ENCODE assay signal across 18 mouse cellular contexts in genomic region chr1:75582625-75582956, GRCm38 (mm10). TPM values are rescaled to one million over a fixed set of nuclear protein-coding genes. Genes with fewer than 3 reads are reported as not detected.
DNase-seq lines count a peak whose midpoint lies in the region; ATAC-seq and TF ChIP-seq lines count a peak whose summit lies in the region.
"Had no signal": no experiment of that assay in that cellular context is flagged by ENCODE, and none has a peak within 500 bp of the region (broad histone marks: within the 10 kb centered on the region; RNA-seq: fewer than 3 reads in every experiment).

No protein-coding gene starts in this region.

- H3K27me3 ChIP-seq in embryonic facial prominence, embryonic 12.5 days, result no peaks in the 10 kb centered on the region
- no peaks in the 10 kb centered on the region for H3K27me3 ChIP-seq in forebrain, embryonic 15.5 days
- no peaks in the 10 kb centered on the region for H3K27me3 ChIP-seq in hindbrain, embryonic 15.5 days
- H3K27me3 ChIP-seq in midbrain, embryonic 14.5 days (ENCODE audit: control insufficient read depth, insufficient read depth, low read length), result no peaks in the 10 kb centered on the region
- H3K27me3 ChIP-seq in heart, adult 2 months (ENCODE audit: control insufficient read depth, insufficient read depth, low read length), result no peaks in the 10 kb centered on the region
- no peaks in the 10 kb centered on the region for H3K27me3 ChIP-seq in kidney, adult 2 months (replicated peaks; ENCODE audit: control insufficient read depth, insufficient read depth, low read length)
- H3K27me3 ChIP-seq: embryonic facial prominence, embryonic 15.5 days; liver, embryonic 15.5 days had no signal

- H3K36me3 ChIP-seq in embryonic facial prominence, embryonic 12.5 days, result no peaks in the 10 kb centered on the region
- H3K36me3 ChIP-seq in forebrain, embryonic 15.5 days, result no peaks in the 10 kb centered on the region
- H3K36me3 ChIP-seq in hindbrain, embryonic 15.5 days, result no peaks in the 10 kb centered on the region
- H3K36me3 ChIP-seq in midbrain, embryonic 14.5 days (ENCODE audit: control insufficient read depth, insufficient read depth, low read length), result no peaks in the 10 kb centered on the region
- no peaks in the 10 kb centered on the region for H3K36me3 ChIP-seq in heart, adult 2 months (ENCODE audit: control insufficient read depth, insufficient read depth, low read length)
- no peaks in the 10 kb centered on the region for H3K36me3 ChIP-seq in kidney, adult 2 months (ENCODE audit: control insufficient read depth, insufficient read depth, low read length)
- H3K36me3 ChIP-seq: embryonic facial prominence, embryonic 15.5 days; G1E; liver, embryonic 15.5 days had no signal

- H3K4me3 ChIP-seq in embryonic facial prominence, embryonic 12.5 days, result no peak overlapping the region
- no peak overlapping the region for H3K4me3 ChIP-seq in forebrain, embryonic 15.5 days
- H3K4me3 ChIP-seq in hindbrain, embryonic 15.5 days, result no peak overlapping the region
- H3K4me3 ChIP-seq in midbrain, embryonic 14.5 days (replicated peaks; ENCODE audit: low read depth, low read length), result no peak overlapping the region
- H3K4me3 ChIP-seq in heart, adult 2 months, result no peak overlapping the region
- H3K4me3 ChIP-seq in kidney, adult 2 months (ENCODE audit: insufficient read depth, low read depth, low read length), result no peak overlapping the region
- H3K4me3 ChIP-seq: embryonic facial prominence, embryonic 15.5 days; gastrocnemius, adult 2 months; liver, embryonic 15.5 days; myocyte had no signal

- H3K4me2 ChIP-seq in embryonic facial prominence, embryonic 12.5 days (replicated peaks), result no peak overlapping the region
- H3K4me2 ChIP-seq in forebrain, embryonic 15.5 days (replicated peaks), result no peak overlapping the region
- no peak overlapping the region for H3K4me2 ChIP-seq in hindbrain, embryonic 15.5 days
- no peak overlapping the region for H3K4me2 ChIP-seq in midbrain, embryonic 14.5 days (ENCODE audit: low read length)
- H3K4me2 ChIP-seq: embryonic facial prominence, embryonic 15.5 days; liver, embryonic 15.5 days had no signal

- 78% methylated on average over 5 of the region's 5 CpGs for WGBS in embryonic facial prominence, embryonic 12.5 days
- WGBS in forebrain, embryonic 15.5 days, result 40% methylated on average over 5 of the region's 5 CpGs
- WGBS in hindbrain, embryonic 15.5 days, result 61% methylated on average over 5 of the region's 5 CpGs
- 46% methylated on average over 5 of the region's 5 CpGs for WGBS in midbrain, embryonic 14.5 days
- 85% methylated on average over 5 of the region's 5 CpGs for WGBS in heart, adult 2 months
- WGBS in kidney, adult 2 months, result 72% methylated on average over 5 of the region's 5 CpGs

- TF ChIP-seq POLR2A in heart, adult 2 months (IDR thresholded peaks at IDR 0.05; ENCODE audit: insufficient read depth, low read depth, low read length), result no peak
- no peak for TF ChIP-seq POLR2A in kidney, adult 2 months (IDR thresholded peaks at IDR 0.05; ENCODE audit: low read depth, low read length)

- intact Hi-C loops in heart, adult 2 months (cut with DNase I), result no loop called here

- no peak overlapping the region for H3K9ac ChIP-seq in embryonic facial prominence, embryonic 12.5 days
- H3K9ac ChIP-seq in forebrain, embryonic 15.5 days (replicated peaks), result no peak overlapping the region
- no peak overlapping the region for H3K9ac ChIP-seq in hindbrain, embryonic 15.5 days
- H3K9ac ChIP-seq in midbrain, embryonic 14.5 days (replicated peaks; ENCODE audit: low read length), result no peak overlapping the region
- no peak overlapping the region for H3K9ac ChIP-seq in heart, adult 2 months (ENCODE audit: low read depth, low read length)
- H3K9ac ChIP-seq: embryonic facial prominence, embryonic 15.5 days; liver, embryonic 15.5 days had no signal

- H3K27ac ChIP-seq in embryonic facial prominence, embryonic 12.5 days, result 0 out of 2 replicates have a peak overlapping the region, but pooled peaks have one; percentile 47
- peak overlapping the region; percentile 78 for H3K27ac ChIP-seq in forebrain, embryonic 15.5 days (replicated peaks)
- peak overlapping the region; percentile 82 for H3K27ac ChIP-seq in hindbrain, embryonic 15.5 days (replicated peaks)
- peak overlapping the region; percentile 82 for H3K27ac ChIP-seq in midbrain, embryonic 14.5 days (replicated peaks; ENCODE audit: low read depth, low read length)
- no peak overlapping the region for H3K27ac ChIP-seq in heart, adult 2 months
- no peak overlapping the region for H3K27ac ChIP-seq in kidney, adult 2 months (ENCODE audit: insufficient read depth, low read depth, low read length)
- H3K27ac ChIP-seq: embryonic facial prominence, embryonic 15.5 days; gastrocnemius, adult 2 months; liver, embryonic 15.5 days had no signal

- no peak for ATAC-seq in embryonic facial prominence, embryonic 12.5 days (ENCODE audit: insufficient number of reproducible peaks, insufficient read depth, low FRiP score, low TSS enrichment)
- no peak for ATAC-seq in forebrain, embryonic 15.5 days (replicated peaks)
- ATAC-seq in hindbrain, embryonic 15.5 days (ENCODE audit: low FRiP score, low read depth), result no peak
- ATAC-seq in midbrain, embryonic 14.5 days (ENCODE audit: low FRiP score, low TSS enrichment), result peak; percentile 37; the same call in 1 of the 2 replicates
- ATAC-seq: CD4-positive, CD25-positive, alpha-beta regulatory T cell, adult 4 months; lung, postnatal 0 days had no signal

- TF ChIP-seq CTCF in heart, adult 2 months (IDR thresholded peaks at IDR 0.05), result no peak
- no peak for TF ChIP-seq CTCF in kidney, adult 2 months (conservative IDR thresholded peaks at IDR 0.05; ENCODE audit: insufficient read depth, insufficient read length, low read depth, low read length)

- TF ChIP-seq EP300 in heart, adult 2 months (IDR thresholded peaks at IDR 0.05; ENCODE audit: insufficient read depth, low read depth, low read length), result no peak

- peaks cover 11% of the 10 kb centered on the region; the same call in 1 of the 2 replicates for H3K4me1 ChIP-seq in embryonic facial prominence, embryonic 12.5 days
- peaks cover 11% of the 10 kb centered on the region; the same call in 1 of the 2 replicates for H3K4me1 ChIP-seq in forebrain, embryonic 15.5 days
- H3K4me1 ChIP-seq in hindbrain, embryonic 15.5 days (replicated peaks), result peaks cover 13% of the 10 kb centered on the region
- peaks cover 12% of the 10 kb centered on the region for H3K4me1 ChIP-seq in midbrain, embryonic 14.5 days (ENCODE audit: control insufficient read depth, insufficient read depth, low read length)
- peaks cover under 1% of the 10 kb centered on the region; the same call in 1 of the 2 replicates for H3K4me1 ChIP-seq in heart, adult 2 months (ENCODE audit: control insufficient read depth, insufficient read depth, low read length)
- no peaks in the 10 kb centered on the region for H3K4me1 ChIP-seq in kidney, adult 2 months (ENCODE audit: control insufficient read depth, insufficient read depth, low read length)
- H3K4me1 ChIP-seq: liver, embryonic 15.5 days had no signal

- H3K9me3 ChIP-seq in embryonic facial prominence, embryonic 12.5 days, result no peaks in the 10 kb centered on the region
- H3K9me3 ChIP-seq in forebrain, embryonic 15.5 days, result no peaks in the 10 kb centered on the region
- H3K9me3 ChIP-seq in hindbrain, embryonic 15.5 days, result no peaks in the 10 kb centered on the region
- no peaks in the 10 kb centered on the region for H3K9me3 ChIP-seq in midbrain, embryonic 14.5 days (ENCODE audit: control insufficient read depth, low read length)
- H3K9me3 ChIP-seq: embryonic facial prominence, embryonic 15.5 days; G1E; liver, embryonic 15.5 days had no signal

- no peak for DNase-seq in midbrain, embryonic 14.5 days
- no peak for DNase-seq in heart, adult 2 months
- DNase-seq in right cerebral cortex, postnatal 10 days (ENCODE audit: low spot score in 2 of 2), result no peak
- DNase-seq in kidney, adult 2 months, result no peak
- DNase-seq: cerebellum, adult 9-11 months; gastrocnemius, adult 2 months; kidney, adult 8-10 months; kidney, postnatal 4 days; layer of hippocampus, postnatal 36 days had no signal

- H3K79me2 ChIP-seq in heart, adult 2 months (replicated peaks; ENCODE audit: control insufficient read depth, insufficient read depth, low read length), result no peaks in the 10 kb centered on the region

RNA-seq across cellular contexts. Expression of gene Slc4a3, which starts 36.5 kb away (rescaled TPM):
- 33.1 and 33.7 TPM in 2 replicates for polyA plus RNA-seq in embryonic facial prominence, embryonic 12.5 days (2016; fragmentation: Nextera tagmentation; extraction: Ambion mirVana)
- 35.2 and 35.9 TPM in 2 replicates for polyA plus RNA-seq in forebrain, embryonic 15.5 days (2015; fragmentation: Nextera tagmentation; extraction: Ambion mirVana)
- 72.4 and 77.2 TPM in 2 replicates for polyA plus RNA-seq in hindbrain, embryonic 15.5 days (2015; fragmentation: Nextera tagmentation; extraction: Ambion mirVana)
- polyA plus RNA-seq in midbrain, embryonic 14.5 days (2014; fragmentation: Nextera tagmentation; extraction: Ambion mirVana), result 31.5 and 41.0 TPM in 2 replicates
- total RNA-seq in heart, adult 2 months (2021), result 100 to 1,000 TPM; 241 to 300 TPM
- 182 and 222 TPM in 2 replicates for polyA plus RNA-seq in heart, adult 2 months (2012; rRNA removed)
- 14.2 and 28.7 TPM in 2 replicates for polyA plus RNA-seq in kidney, adult 2 months (2012; rRNA removed)
- polyA plus RNA-seq: CD4-positive, CD25-positive, alpha-beta regulatory T cell, adult 4 months; G1E had no signal

Comparison
In these comparisons a context has a peak if more than half of its experiments do, and no peak if none do; other contexts are left out.
1. H3K27ac ChIP-seq: peak in embryonic facial prominence, embryonic 12.5 days (single experiment), forebrain, embryonic 15.5 days (single experiment), hindbrain, embryonic 15.5 days (single experiment) and midbrain, embryonic 14.5 days (single experiment); none in heart, adult 2 months (single experiment) and kidney, adult 2 months (single experiment).